Mouse (Mus musculus) ES-Bruce4 (cell line): Measurements from ENCODE around the gene Ccm2l. TPM values are rescaled to one million over a fixed set of nuclear protein-coding genes. Genes with fewer than 3 reads are reported as not detected.

Source experiments
- H3K27ac ChIP-seq: 2 replicates; pipeline ENCODE4 v1.5.1; 2012; ENCODE audit warnings: low read length, inconsistent platforms; ENCODE audit not compliant: insufficient read depth
- H3K27me3 ChIP-seq: 2 replicates; pipeline ENCODE4 v1.6.1; 2012; ENCODE audit warnings: mild to moderate bottlenecking, low read length, inconsistent platforms; ENCODE audit not compliant: control insufficient read depth, poor library complexity, insufficient read depth, severe bottlenecking
- H3K36me3 ChIP-seq: 2 replicates; pipeline ENCODE4 v1.6.1; 2012; ENCODE audit warnings: inconsistent platforms, mild to moderate bottlenecking, low read length, moderate library complexity; ENCODE audit not compliant: control insufficient read depth, poor library complexity, insufficient read depth, severe bottlenecking
- H3K4me1 ChIP-seq: one replicate; pipeline ENCODE4 v1.8.1; 2011; ENCODE audit warnings: low read length; ENCODE audit not compliant: control insufficient read depth, insufficient read depth
- H3K4me3 ChIP-seq: 2 replicates; pipeline ENCODE4 v1.5.1; 2011; ENCODE audit warnings: low read depth, mild to moderate bottlenecking, low read length
- H3K9ac ChIP-seq: 2 replicates; pipeline ENCODE4 v1.6.1; 2012; ENCODE audit warnings: low read depth, mild to moderate bottlenecking, inconsistent platforms; ENCODE audit not compliant: poor library complexity, severe bottlenecking
- H3K9me3 ChIP-seq: replicated peaks from 2 replicates; pipeline ENCODE4 v1.6.1; 2012; ENCODE audit warnings: mild to moderate bottlenecking, low read length, inconsistent platforms; ENCODE audit not compliant: control insufficient read depth, poor library complexity, insufficient read depth, severe bottlenecking
- CTCF ChIP-seq: IDR thresholded peaks from one replicate; pipeline ENCODE4 v1.8.1; 2011; ENCODE audit warnings: low read depth, low read length
- EP300 ChIP-seq: IDR thresholded peaks from 2 replicates; pipeline ENCODE4 v1.6.1; 2011; ENCODE audit warnings: low read depth, low read length; ENCODE audit not compliant: insufficient read depth
- POLR2A ChIP-seq: IDR thresholded peaks from one replicate; pipeline ENCODE4 v1.8.1; 2011; ENCODE audit warnings: low read length; ENCODE audit not compliant: insufficient read depth
- polyA plus RNA-seq: library from polyadenylated mRNA; stranded (reverse); fragments of >200 nt; gene quantifications from 2 replicates; pipeline ENCODE4 v1.2.4, GENCODE M21; 2011; ENCODE audit warnings: low read depth; ENCODE audit not compliant: missing spikeins, insufficient read depth, insufficient read length

The Ccm2l gene
- polyA plus RNA-seq, 1 experiment: not detected

GRCm38 (mm10) chr2:153033545-153034230 lies 32.1 kb upstream of the Ccm2l start:
- Histone ChIP-seq H3K9ac (no peak overlapping the region), H3K4me3 (no peak overlapping the region), H3K27me3 (no peaks in the 10 kb centered on the region), H3K27ac (no peak overlapping the region), H3K36me3 (no peaks in the 10 kb centered on the region), H3K9me3 (no peaks in the 10 kb centered on the region), H3K4me1 (no peaks in the 10 kb centered on the region)
- TF ChIP-seq CTCF (no peak), POLR2A (no peak), EP300 (no peak)

- Histone ChIP-seq H3K27me3 (no peaks in the 10 kb centered on the region), H3K9me3 (no peaks in the 10 kb centered on the region)
- TF ChIP-seq POLR2A (no peak), EP300 (no peak), CTCF (no peak)
These were observed 29.1 kb upstream of the Ccm2l start for GRCm38 (mm10) chr2:153036690-153037089.

GRCm38 (mm10) chr2:153043886-153044285 lies 21.9 kb upstream of the Ccm2l start:
- no peak for TF ChIP-seq POLR2A
- TF ChIP-seq EP300: no peak
- no peak for TF ChIP-seq CTCF
- H3K4me1 ChIP-seq: no peaks in the 10 kb centered on the region
- H3K27me3 ChIP-seq: no peaks in the 10 kb centered on the region
- H3K27ac ChIP-seq: no peak overlapping the region
- H3K36me3 ChIP-seq: no peaks in the 10 kb centered on the region
- H3K9ac ChIP-seq: no peak overlapping the region
- H3K4me3 ChIP-seq: no peak overlapping the region
- H3K9me3 ChIP-seq: no peaks in the 10 kb centered on the region

More at GRCm38 (mm10) chr2:153036690-153037089, 29.1 kb upstream of the Ccm2l start:
- Histone ChIP-seq H3K36me3 (no peaks in the 10 kb centered on the region), H3K4me1 (no peaks in the 10 kb centered on the region), H3K27ac (no peak overlapping the region), H3K9ac (no peak overlapping the region), H3K4me3 (no peak overlapping the region)

GRCm38 (mm10) chr2:153045884-153046299 lies 19.9 kb upstream of the Ccm2l start:
- Histone ChIP-seq H3K4me3 (no peak overlapping the region), H3K4me1 (no peaks in the 10 kb centered on the region), H3K9ac (no peak overlapping the region), H3K27ac (no peak overlapping the region), H3K9me3 (no peaks in the 10 kb centered on the region), H3K27me3 (no peaks in the 10 kb centered on the region), H3K36me3 (no peaks in the 10 kb centered on the region)
- TF ChIP-seq CTCF: no peak

GRCm38 (mm10) chr2:153047828-153048465 lies 17.8 kb upstream of the Ccm2l start:
- TF ChIP-seq POLR2A: no peak
- TF ChIP-seq CTCF: peak; percentile 77
- no peak overlapping the region for H3K9ac ChIP-seq
- H3K4me1 ChIP-seq: no peaks in the 10 kb centered on the region
- no peaks in the 10 kb centered on the region for H3K27me3 ChIP-seq
- H3K27ac ChIP-seq: no peak overlapping the region
- H3K9me3 ChIP-seq: no peaks in the 10 kb centered on the region
- H3K36me3 ChIP-seq: no peaks in the 10 kb centered on the region
- no peak overlapping the region for H3K4me3 ChIP-seq

GRCm38 (mm10) chr2:153049288-153049996 lies 16.3 kb upstream of the Ccm2l start:
- H3K4me3 ChIP-seq: no peak overlapping the region
- no peak overlapping the region for H3K9ac ChIP-seq
- no peaks in the 10 kb centered on the region for H3K9me3 ChIP-seq
- TF ChIP-seq POLR2A (no peak), EP300 (no peak), CTCF (no peak)
- no peaks in the 10 kb centered on the region for H3K27me3 ChIP-seq
- H3K36me3 ChIP-seq: no peaks in the 10 kb centered on the region
- no peak overlapping the region for H3K27ac ChIP-seq
- H3K4me1 ChIP-seq: no peaks in the 10 kb centered on the region
